Mouse (Mus musculus): Measurements from ENCODE around the gene C1rl.
"Not testable (repeated sequence)": the region's sequence is repeated elsewhere in the genome, so short reads cannot be mapped to it uniquely, and the experiment has no call there.

DNA sequence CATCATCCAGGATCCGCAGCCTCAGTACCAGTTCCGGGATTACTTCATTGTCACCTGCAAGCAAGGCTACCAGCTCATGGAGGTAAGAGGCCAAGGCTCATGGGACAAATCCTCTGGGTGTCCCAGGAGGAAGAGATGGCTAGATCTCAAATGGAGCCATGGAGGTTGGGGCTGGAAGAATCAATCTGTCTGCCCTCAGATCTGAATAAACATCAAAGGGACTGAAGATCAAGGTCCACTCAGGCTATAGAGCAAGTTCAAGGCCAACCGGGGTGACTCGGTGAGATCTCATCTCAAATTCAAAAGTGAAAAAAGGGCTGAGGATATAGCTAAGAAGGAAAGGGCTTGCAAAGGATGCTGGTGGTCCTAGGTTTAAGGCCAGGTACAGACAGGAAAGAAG is 24.8 kb downstream of the C1rl start:
- not testable (repeated sequence) for TF ChIP-seq CTCF (IDR thresholded peaks at IDR 0.05; ENCODE audit: control insufficient read depth, insufficient read depth, low read length); POLR2A (IDR thresholded peaks at IDR 0.05; ENCODE audit: borderline replicate concordance, control insufficient read depth, low read depth, low read length)

All from bone marrow, adult 2 months (tissue).